Mouse (Mus musculus) heart, embryonic 14.5 days (tissue): ENCODE data around the gene Tspan11. TPM values are rescaled to one million over a fixed set of nuclear protein-coding genes. Genes with fewer than 3 reads are reported as not detected.

Experiments used
- ATAC-seq: fragments of 200-750 bp; cut with Nextera tagmentation; 2 replicates; pipeline ENCODE4 v1.8.0; 2017; ENCODE audit warnings: low read depth, moderate TSS enrichment; ENCODE audit not compliant: insufficient number of reproducible peaks, insufficient read depth, low FRiP score
- H3K27ac ChIP-seq, 2 experiments: fragments of 200-500 bp in 1 of 2; fragments of 300-500 bp in 1 of 2; sonication (generic) in 1 of 2; replicated peaks in 1 of 2; 2 replicates each; pipeline ENCODE4 v1.5.1; 2012 to 2014; ENCODE audit warnings: low read depth in 2 of 2, low read length in 2 of 2, control low read depth in 1 of 2, mild to moderate bottlenecking in 1 of 2, mixed read lengths in 1 of 2; ENCODE audit not compliant: control insufficient read depth in 1 of 2, insufficient read depth in 1 of 2
- H3K27me3 ChIP-seq: fragments of 300-500 bp; sonication (generic); 2 replicates; pipeline ENCODE4 v1.6.1; 2014; ENCODE audit warnings: mild to moderate bottlenecking, low read length, control low read depth; ENCODE audit not compliant: control insufficient read depth, insufficient read depth
- H3K36me3 ChIP-seq: fragments of 300-500 bp; sonication (generic); 2 replicates; pipeline ENCODE4 v1.6.1; 2014; ENCODE audit warnings: mild to moderate bottlenecking, control low read depth, low read length, mixed read lengths; ENCODE audit not compliant: control insufficient read depth, insufficient read depth
- H3K4me1 ChIP-seq, 2 experiments: fragments of 200-500 bp in 1 of 2; fragments of 300-500 bp in 1 of 2; sonication (generic) in 1 of 2; 2 replicates each; pipeline ENCODE4 v1.6.1; 2012 to 2014; ENCODE audit warnings: low read length in 2 of 2, control low read depth in 1 of 2, mixed read lengths in 1 of 2; ENCODE audit not compliant: control insufficient read depth in 2 of 2, insufficient read depth in 2 of 2
- H3K4me2 ChIP-seq: fragments of 300-500 bp; sonication (generic); 2 replicates; pipeline ENCODE4 v1.6.1; 2014; ENCODE audit warnings: mild to moderate bottlenecking, low read length
- H3K4me3 ChIP-seq, 2 experiments: fragments of 200-500 bp in 1 of 2; fragments of 300-500 bp in 1 of 2; sonication (generic) in 1 of 2; 2 replicates each; pipeline ENCODE4 v1.5.1; 2012 to 2014; ENCODE audit warnings: low read length in 2 of 2, mild to moderate bottlenecking in 2 of 2, control low read depth in 1 of 2, low read depth in 1 of 2, moderate library complexity in 1 of 2; ENCODE audit not compliant: control insufficient read depth in 1 of 2, insufficient read depth in 1 of 2
- H3K9ac ChIP-seq: fragments of 300-500 bp; sonication (generic); 2 replicates; pipeline ENCODE4 v1.6.1; 2014; ENCODE audit warnings: mild to moderate bottlenecking, low read length
- H3K9me3 ChIP-seq: fragments of 300-500 bp; sonication (generic); 2 replicates; pipeline ENCODE4 v1.6.1; 2016; ENCODE audit warnings: low read length, control low read depth; ENCODE audit not compliant: control insufficient read depth
- WGBS: fragments of 180-500 bp; shearing (Covaris S2); extraction: QIAGEN DNeasy Blood & Tissue Kit; methylation state at CpG from one replicate; pipeline ENCODE4 v1.1.7; 2014; 5-methylcytosine and 5-hydroxymethylcytosine counted together
- polyA plus RNA-seq: library from polyadenylated mRNA; unstranded; fragments of >200 nt; fragmentation: Nextera tagmentation; extraction: Ambion mirVana; gene quantifications from 2 replicates; pipeline ENCODE4 v1.2.1, GENCODE M21; 2014

Gene Tspan11
- 1.7 and 2.5 TPM in 2 replicates for polyA plus RNA-seq

GRCm38 (mm10) chr6:127887511-127888421, at the start of gene Tspan11:
Gene Tspan11, plus strand, starts transcription at chr6:127887589.
- Histone ChIP-seq H3K4me2 (peak within 1 kb of the TSS; percentile 79), H3K36me3 (no peaks in the 10 kb centered on the region), H3K4me1 (peaks cover 7 to 13% of the 10 kb centered on the region in 2 experiments), H3K9ac (peak within 1 kb of the TSS; percentile 66), H3K27me3 (peaks cover 10% of the 10 kb centered on the region; the same call in 1 of the 2 replicates), H3K27ac (no peak within 1 kb of the TSS), H3K4me3 (peak within 1 kb of the TSS; percentile 43 to 44), H3K9me3 (no peaks in the 10 kb centered on the region)
- ATAC-seq, result 0 out of 2 replicates have a peak, but pooled peaks have one; percentile 58
- whole genome bisulfite sequencing, result 3% methylated on average over 35 of the region's 36 CpGs

GRCm38 (mm10) chr6:127837910-127838309, 49.5 kb upstream of the Tspan11 start:
- ATAC-seq, result no peak
- no peak overlapping the region for H3K4me3 ChIP-seq
- no peaks in the 10 kb centered on the region for H3K27me3 ChIP-seq
- no peaks in the 10 kb centered on the region for H3K4me1 ChIP-seq
- no peak overlapping the region for H3K9ac ChIP-seq
- H3K27ac ChIP-seq, result no peak overlapping the region
- H3K9me3 ChIP-seq, result no peaks in the 10 kb centered on the region
- no peaks in the 10 kb centered on the region for H3K36me3 ChIP-seq
- WGBS, result 90% methylated on average over 4 of the region's 4 CpGs
- H3K4me2 ChIP-seq, result no peak overlapping the region

DNA sequence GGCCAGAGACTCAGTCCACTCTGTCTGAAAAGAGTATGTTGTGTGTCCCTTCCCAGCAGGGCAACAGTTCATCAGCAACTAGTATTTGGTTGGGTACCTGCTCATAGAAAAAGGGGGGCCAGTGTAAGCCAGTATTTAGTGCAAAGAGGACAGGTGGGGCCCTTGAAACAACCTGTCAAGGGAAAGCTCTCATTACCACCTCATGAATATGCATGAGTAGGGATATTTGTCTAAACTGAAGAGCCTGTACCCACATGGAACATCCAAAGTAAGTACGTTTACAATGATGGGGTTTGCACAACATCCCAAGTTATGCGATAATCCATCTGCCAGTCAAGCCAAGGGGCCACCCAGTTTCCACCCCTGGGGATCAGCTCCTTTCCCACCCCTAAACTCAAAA, 47.9 kb upstream of the Tspan11 start:
- Histone ChIP-seq H3K9ac (no peak overlapping the region), H3K27me3 (no peaks in the 10 kb centered on the region), H3K27ac (no peak overlapping the region), H3K4me2 (no peak overlapping the region), H3K4me3 (no peak overlapping the region), H3K36me3 (no peaks in the 10 kb centered on the region), H3K4me1 (no peaks in the 10 kb centered on the region), H3K9me3 (no peaks in the 10 kb centered on the region)
- 82% methylated on average over 2 of the region's 2 CpGs for WGBS
- ATAC-seq, result no peak

- Histone ChIP-seq H3K27me3 (no peaks in the 10 kb centered on the region), H3K9ac (no peak overlapping the region), H3K4me1 (no peaks in the 10 kb centered on the region), H3K27ac (no peak overlapping the region), H3K4me3 (no peak overlapping the region), H3K4me2 (no peak overlapping the region), H3K9me3 (no peaks in the 10 kb centered on the region), H3K36me3 (no peaks in the 10 kb centered on the region)
- ATAC-seq, result no peak
- 80% methylated on average over 7 of the region's 7 CpGs for WGBS
Observed at GRCm38 (mm10) chr6:127840171-127840570, 47.2 kb upstream of the Tspan11 start.

- WGBS, result 55% methylated on average over 7 of the region's 7 CpGs
- H3K4me1 ChIP-seq, result no peaks in the 10 kb centered on the region
- no peak overlapping the region for H3K9ac ChIP-seq
- no peak overlapping the region for H3K27ac ChIP-seq
- no peak overlapping the region for H3K4me3 ChIP-seq
- H3K9me3 ChIP-seq, result no peaks in the 10 kb centered on the region
- ATAC-seq, result no peak
- no peak overlapping the region for H3K4me2 ChIP-seq
- no peaks in the 10 kb centered on the region for H3K27me3 ChIP-seq
- H3K36me3 ChIP-seq, result no peaks in the 10 kb centered on the region
Observed at GRCm38 (mm10) chr6:127841326-127841725, 46.1 kb upstream of the Tspan11 start.

- H3K4me2 ChIP-seq, result no peak overlapping the region
- no peaks in the 10 kb centered on the region for H3K36me3 ChIP-seq
- no peak overlapping the region for H3K9ac ChIP-seq
- H3K27me3 ChIP-seq, result no peaks in the 10 kb centered on the region
- H3K9me3 ChIP-seq, result no peaks in the 10 kb centered on the region
- no peaks in the 10 kb centered on the region for H3K4me1 ChIP-seq
- H3K4me3 ChIP-seq, result no peak overlapping the region
- no peak for ATAC-seq
- WGBS, result 72% methylated on average over 6 of the region's 6 CpGs
- no peak overlapping the region for H3K27ac ChIP-seq
Observed at GRCm38 (mm10) chr6:127846521-127846920, 40.9 kb upstream of the Tspan11 start.

GRCm38 (mm10) chr6:127849496-127849895, 37.9 kb upstream of the Tspan11 start:
- Histone ChIP-seq H3K9me3 (no peaks in the 10 kb centered on the region), H3K36me3 (no peaks in the 10 kb centered on the region), H3K4me3 (no peak overlapping the region), H3K9ac (no peak overlapping the region), H3K4me2 (no peak overlapping the region), H3K4me1 (peaks cover 13 to 14% of the 10 kb centered on the region in 2 experiments), H3K27ac (no peak overlapping the region), H3K27me3 (no peaks in the 10 kb centered on the region)
- WGBS, result 55% methylated on average over 6 of the region's 6 CpGs
- no peak for ATAC-seq
